Mouse (Mus musculus) CH12.LX (cell line): ENCODE results near the gene Inpp5a. TPM values are rescaled to one million over a fixed set of nuclear protein-coding genes. Genes with fewer than 3 reads are reported as not detected.

ENCODE experiments used
- DNase-seq: peaks from one replicate; pipeline ENCODE4 v3.0.0-alpha.2; 2013; ENCODE audit errors: extremely low read depth
- H3K27ac ChIP-seq: 2 replicates; pipeline ENCODE4 v1.5.1; 2012; ENCODE audit warnings: low read depth, mild to moderate bottlenecking, control low read depth, moderate library complexity; ENCODE audit not compliant: insufficient read depth
- H3K27me3 ChIP-seq: replicated peaks from 2 replicates; pipeline ENCODE3; 2012; ENCODE audit warnings: inconsistent platforms
- H3K36me3 ChIP-seq, 2 experiments: replicated peaks in 1 of 2; 2 replicates each; pipeline versions ENCODE3 to v1.6.1; 2012; ENCODE audit warnings: inconsistent platforms in 1 of 2, low read length in 1 of 2, mild to moderate bottlenecking in 1 of 2, mixed read lengths in 1 of 2, moderate library complexity in 1 of 2; ENCODE audit not compliant: control insufficient read depth in 1 of 2, insufficient read depth in 1 of 2
- H3K4me1 ChIP-seq, 2 experiments: 2 replicates each; pipeline ENCODE4 v1.6.1; 2012; ENCODE audit warnings: inconsistent platforms in 1 of 2, moderate library complexity in 1 of 2; ENCODE audit not compliant: insufficient read depth in 2 of 2, control insufficient read depth in 1 of 2
- H3K4me2 ChIP-seq: 2 replicates; pipeline ENCODE4 v1.6.1; 2012; ENCODE audit warnings: low read depth, mild to moderate bottlenecking, control low read depth; ENCODE audit not compliant: poor library complexity, insufficient read depth, severe bottlenecking
- H3K4me3 ChIP-seq, 3 experiments: fragments of 150-350 bp in 1 of 3; sonication (generic) in 1 of 3; replicated peaks in 1 of 3; 2 replicates each; pipeline versions ENCODE3 to v1.5.1; 2011 to 2012; ENCODE audit warnings: low read depth in 2 of 3, low read length in 2 of 3, mild to moderate bottlenecking in 2 of 3, moderate library complexity in 2 of 3, control low read depth in 1 of 3, improper control_type of control experiment in 1 of 3, inconsistent platforms in 1 of 3, mixed read lengths in 1 of 3; ENCODE audit not compliant: poor library complexity in 1 of 3
- H3K79me2 ChIP-seq: replicated peaks from 2 replicates; pipeline ENCODE4 v1.6.1; 2012; ENCODE audit warnings: mild to moderate bottlenecking, moderate library complexity; ENCODE audit not compliant: control insufficient read depth, poor library complexity, insufficient read depth, severe bottlenecking; ENCODE audit errors: extremely low read depth
- H3K9ac ChIP-seq: 2 replicates; pipeline ENCODE4 v1.6.1; 2012; ENCODE audit warnings: low read depth, mild to moderate bottlenecking, control low read depth, moderate library complexity; ENCODE audit not compliant: insufficient read depth
- H3K9me3 ChIP-seq: replicated peaks from 2 replicates; pipeline ENCODE3; 2012; ENCODE audit warnings: low read length, inconsistent platforms, mixed read lengths
- ELF1 ChIP-seq: IDR thresholded peaks from 2 replicates; pipeline ENCODE4 v1.6.1; 2014; ENCODE audit warnings: low read depth, mild to moderate bottlenecking, inconsistent platforms, low read length, improper control_type of control experiment
- EP300 ChIP-seq: IDR thresholded peaks from 2 replicates; pipeline ENCODE4 v1.6.1; 2011; ENCODE audit warnings: low read length, improper control_type of control experiment
- ETS1 ChIP-seq: conservative IDR thresholded peaks from 2 replicates; pipeline ENCODE4 v1.6.1; 2012; ENCODE audit warnings: low read depth, mild to moderate bottlenecking, inconsistent platforms, low read length, improper control_type of control experiment, moderate library complexity
- IRF4 ChIP-seq: IDR thresholded peaks from 2 replicates; pipeline ENCODE4 v1.6.1; 2014; ENCODE audit warnings: low read depth, mild to moderate bottlenecking, inconsistent platforms, low read length, improper control_type of control experiment
- MAFK ChIP-seq: IDR thresholded peaks from 2 replicates; pipeline ENCODE4 v1.6.1; 2011; ENCODE audit warnings: low read length, improper control_type of control experiment; ENCODE audit not compliant: insufficient replicate concordance
- MAX ChIP-seq: IDR thresholded peaks from 2 replicates; pipeline ENCODE4 v1.6.1; 2011; ENCODE audit warnings: low read length, improper control_type of control experiment
- MAZ ChIP-seq: IDR thresholded peaks from 2 replicates; pipeline ENCODE4 v1.6.1; 2012; ENCODE audit warnings: low read depth, mild to moderate bottlenecking, inconsistent platforms, low read length, improper control_type of control experiment, moderate library complexity
- MXI1 ChIP-seq: IDR thresholded peaks from 2 replicates; pipeline ENCODE4 v1.6.1; 2011; ENCODE audit warnings: mild to moderate bottlenecking, low read depth, low read length, improper control_type of control experiment
- MYC ChIP-seq: IDR thresholded peaks from 2 replicates; pipeline ENCODE4 v1.6.1; 2011; ENCODE audit warnings: low read depth, mild to moderate bottlenecking, improper control_type of control experiment, low read length
- NRF1 ChIP-seq: IDR thresholded peaks from 2 replicates; pipeline ENCODE4 v1.6.1; 2014; ENCODE audit warnings: low read depth, mild to moderate bottlenecking, inconsistent platforms, low read length, improper control_type of control experiment, moderate library complexity
- PAX5 ChIP-seq: IDR thresholded peaks from 2 replicates; pipeline ENCODE4 v1.6.1; 2012; ENCODE audit warnings: low read length, inconsistent platforms, mixed read lengths
- POLR2A ChIP-seq: IDR thresholded peaks from 2 replicates; pipeline ENCODE4 v1.6.1; 2011; ENCODE audit warnings: low read depth, mild to moderate bottlenecking, improper control_type of control experiment, low read length
- RAD21 ChIP-seq: IDR thresholded peaks from 2 replicates; pipeline ENCODE4 v1.6.1; 2011; ENCODE audit warnings: low read depth, mild to moderate bottlenecking, low read length, improper control_type of control experiment, moderate library complexity
- RCOR1 ChIP-seq: conservative IDR thresholded peaks from 2 replicates; pipeline ENCODE4 v1.6.1; 2012; ENCODE audit warnings: low read depth, mild to moderate bottlenecking, inconsistent platforms, low read length, improper control_type of control experiment
- TBP ChIP-seq: conservative IDR thresholded peaks from 2 replicates; pipeline ENCODE4 v1.6.1; 2011; ENCODE audit warnings: low read depth, low read length, improper control_type of control experiment
- USF2 ChIP-seq: conservative IDR thresholded peaks from 2 replicates; pipeline ENCODE4 v1.6.1; 2011; ENCODE audit warnings: low read depth, low read length, improper control_type of control experiment
- ZNF384 ChIP-seq: IDR thresholded peaks from 2 replicates; pipeline ENCODE4 v1.6.1; 2012; ENCODE audit warnings: low read depth, low read length, improper control_type of control experiment, inconsistent platforms
- dilution Hi-C: fragments of 300-500 bp; cut with MboI; formaldehyde crosslinking; loops from 2 replicates; pipeline ENCODE4 v1.14.3; 2020; ENCODE audit warnings: low sequenced_read_pairs; ENCODE audit not compliant: extremely low pct_unique_long_range_greater_than_20kb, extremely low pct_ligation_motif_present
- in situ Hi-C: fragments of 300-500 bp; cut with MboI; formaldehyde crosslinking; loops from 3 replicates; pipeline ENCODE4 v1.14.3; 2019; ENCODE audit warnings: low sequenced_read_pairs, low pct_ligation_motif_present, low pct_unique_long_range_greater_than_20kb, mixed read lengths
- polyA plus RNA-seq: library from polyadenylated mRNA; unstranded; fragments of >175 nt; gene quantifications from 2 replicates; pipeline ENCODE4 v1.2.1, GENCODE M21; 2012; ENCODE audit warnings: low read depth; ENCODE audit not compliant: insufficient read length
- total RNA-seq, 2 experiments: library from RNA; depleted of rRNA; stranded (reverse); fragments of 300-350 nt in 1 of 2; fragments of >200 nt in 1 of 2; gene quantifications; 2 replicates each; pipeline ENCODE4 v1.2.3; 2012 to 2014

Inpp5a gene
- total and polyA plus RNA-seq, 3 experiments = 1.7 to 5.4 (median 3.0) TPM

- Histone ChIP-seq H3K9me3 (no peaks in the 10 kb centered on the region), H3K27me3 (no peaks in the 10 kb centered on the region), H3K27ac (no peak overlapping the region), H3K4me2 (no peak overlapping the region; the same call in 1 of the 2 replicates), H3K4me3 (no peak overlapping the region), H3K36me3 (peaks cover 0 to 42% of the 10 kb centered on the region in 2 experiments), H3K4me1 (no peaks in the 10 kb centered on the region), H3K79me2 (no peaks in the 10 kb centered on the region), H3K9ac (no peak overlapping the region)
- in situ Hi-C loops = no loop called here
- DNase-seq = no peak
- TF ChIP-seq MAX (no peak), IRF4 (no peak), NRF1 (no peak), TBP (no peak), EP300 (no peak), ZNF384 (no peak)
- dilution Hi-C loops = no loop called here
These were observed 140.3 kb downstream of the Inpp5a start for GRCm38 (mm10) chr7:139529208-139529607.

GRCm38 (mm10) chr7:139530591-139531427 lies 141.9 kb downstream of the Inpp5a start:
- H3K27me3 ChIP-seq = no peaks in the 10 kb centered on the region

GRCm38 (mm10) chr7:139531428-139531801 lies 142.5 kb downstream of the Inpp5a start:
- Histone ChIP-seq H3K4me1 (no peaks in the 10 kb centered on the region), H3K27me3 (no peaks in the 10 kb centered on the region), H3K36me3 (peaks cover 0 to 37% of the 10 kb centered on the region in 2 experiments), H3K4me3 (no peak overlapping the region), H3K27ac (no peak overlapping the region), H3K9ac (no peak overlapping the region), H3K9me3 (no peaks in the 10 kb centered on the region), H3K79me2 (no peaks in the 10 kb centered on the region), H3K4me2 (no peak overlapping the region)
- in situ Hi-C loops = loop anchor here (5.0 kb wide), 1 partner anchor 44 kb away; no protein-coding TSS in a partner anchor
- no peak for DNase-seq
- dilution Hi-C loops = no loop called here
- TF ChIP-seq ETS1 (no peak), MXI1 (no peak), RAD21 (no peak), MAFK (no peak), USF2 (no peak), PAX5 (no peak), POLR2A (no peak)
- TF ChIP-seq, all 38 proteins: peak for 0

More at GRCm38 (mm10) chr7:139530591-139531427, 141.9 kb downstream of the Inpp5a start:
- no peak for TF ChIP-seq RCOR1
- TF ChIP-seq MAZ = no peak
- TF ChIP-seq ELF1 = no peak
- no peak for TF ChIP-seq POLR2A
- no peak for TF ChIP-seq MYC
- TF ChIP-seq, all 38 proteins: peak for 0
- no peak overlapping the region for H3K27ac ChIP-seq
- no peaks in the 10 kb centered on the region for H3K9me3 ChIP-seq
- no peak overlapping the region for H3K4me3 ChIP-seq
- DNase-seq = no peak
- H3K4me2 ChIP-seq = no peak overlapping the region
- peaks cover 0 to 42% of the 10 kb centered on the region in 2 experiments for H3K36me3 ChIP-seq
- in situ Hi-C loops = loop anchor here (5.0 kb wide), 1 partner anchor 44 kb away; no protein-coding TSS in a partner anchor
- no peak overlapping the region for H3K9ac ChIP-seq
- H3K79me2 ChIP-seq = no peaks in the 10 kb centered on the region
- dilution Hi-C loops = no loop called here
- no peaks in the 10 kb centered on the region for H3K4me1 ChIP-seq
